Mouse (Mus musculus) brain, embryonic 18.5 days (tissue): ENCODE measurements at regions not wholly inside any gene's neighbourhood (a gene's known extent, or its start where the extent isn't known, plus 50 kb on each side); places are given as distances from the start of the nearest gene placed in this dataset.
A peak's percentile ranks its signal among the peaks of the same experiment; 100 is the strongest.
"Not testable (repeated sequence)": the region's sequence is repeated elsewhere in the genome, so short reads cannot be mapped to it uniquely, and the experiment has no call there.

Experiments
- DNase-seq: peaks from one replicate; pipeline ENCODE4 v3.0.0-alpha.2; 2012; ENCODE audit warnings: low read depth, low spot score

DNA sequence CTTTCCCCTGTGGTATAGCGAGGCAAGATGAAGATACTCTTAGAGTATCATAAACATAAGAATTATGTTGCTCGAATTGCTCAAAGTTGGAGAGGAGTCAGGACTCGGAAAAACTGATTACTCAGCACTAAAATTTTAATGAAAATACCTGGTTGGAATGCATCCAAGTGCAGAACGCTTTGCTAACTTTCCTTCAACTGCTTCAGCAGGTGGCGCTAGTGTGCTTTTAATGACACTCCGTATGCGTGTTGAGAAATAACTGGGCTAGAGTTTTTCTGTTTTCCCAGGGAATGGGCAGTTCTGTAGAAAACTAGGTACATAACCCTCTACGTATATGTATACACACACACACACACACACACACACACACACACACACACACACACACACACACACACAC lies 221.0 kb downstream of the Grxcr1 start:
- DNase-seq = peak; percentile 52

DNA sequence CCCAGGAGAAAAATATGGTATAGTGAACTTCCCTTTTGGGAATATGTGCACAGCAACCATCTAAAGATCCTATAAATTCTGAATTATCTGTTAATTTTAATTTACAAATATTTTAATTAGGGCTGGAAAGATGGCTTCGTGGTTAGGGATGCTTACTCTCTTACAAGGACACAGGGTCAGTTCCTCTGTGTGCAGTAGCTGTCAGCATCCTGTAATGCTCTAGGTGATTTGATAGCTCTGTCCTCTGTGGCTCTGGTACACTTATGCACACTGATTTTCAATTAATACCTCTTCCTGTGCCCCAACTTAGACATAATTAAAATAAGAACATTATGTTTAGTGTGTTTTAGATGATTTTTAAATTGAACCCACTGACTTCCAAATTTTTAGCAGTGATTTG lies 221.8 kb downstream of the Grxcr1 start:
- no peak for DNase-seq

DNA sequence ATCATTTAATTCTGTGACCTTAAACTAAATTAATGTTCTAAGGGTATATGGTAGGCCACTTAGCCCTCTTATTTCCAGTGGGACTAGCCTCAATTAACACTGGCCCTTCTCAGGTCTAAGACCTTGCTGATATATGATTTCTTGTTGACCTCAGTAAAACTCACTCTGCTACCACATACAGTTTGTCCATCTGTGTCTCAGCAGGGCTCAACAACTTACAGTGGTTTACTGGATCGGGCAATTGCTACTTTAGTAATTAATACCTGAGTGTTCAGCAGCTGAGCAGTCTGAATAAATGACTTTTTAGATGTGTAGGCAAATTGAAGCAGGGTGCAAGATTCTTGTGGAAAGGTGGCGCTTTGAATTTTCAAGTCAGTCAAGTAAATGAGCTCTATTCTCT lies 222.5 kb downstream of the Grxcr1 start:
- no peak for DNase-seq

DNA sequence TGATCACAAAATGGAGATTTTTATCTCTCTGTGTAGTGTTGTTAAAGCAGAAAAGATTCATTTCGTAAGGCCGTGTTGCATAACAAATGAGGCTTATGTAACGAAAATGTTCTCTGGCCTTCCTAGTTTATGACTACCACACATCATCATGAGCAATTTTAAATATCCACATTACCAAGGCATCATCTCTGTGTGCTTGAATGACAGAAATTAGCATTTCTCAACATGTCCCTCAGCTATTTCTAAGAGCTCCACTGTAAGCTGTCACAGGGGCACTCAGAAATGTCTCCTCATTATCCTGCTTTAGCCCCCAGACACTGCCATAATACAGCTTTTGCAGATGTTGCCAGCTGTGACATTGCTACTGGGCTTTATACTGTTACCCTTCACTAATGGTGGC lies 232.6 kb downstream of the Grxcr1 start:
- DNase-seq = no peak

DNA sequence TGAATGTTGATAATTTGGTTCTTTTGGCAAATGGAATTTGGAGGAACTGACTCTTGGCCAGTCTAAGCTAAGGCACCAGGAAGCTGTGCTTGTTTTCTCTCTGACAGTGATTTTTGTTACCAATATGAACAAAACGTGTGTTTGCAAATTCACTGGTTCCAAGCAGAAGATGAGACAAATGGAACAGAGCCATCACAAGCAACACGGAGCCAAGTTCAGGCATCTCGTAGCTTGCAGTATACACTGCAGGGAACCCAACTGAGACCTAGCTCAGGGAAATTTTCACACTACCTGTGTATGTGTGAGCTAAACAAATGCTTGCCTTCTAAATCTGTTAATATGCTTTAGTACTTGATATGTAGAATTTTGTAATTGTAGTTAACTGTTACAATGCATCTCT lies 242.6 kb downstream of the Grxcr1 start:
- DNase-seq = no peak

DNA sequence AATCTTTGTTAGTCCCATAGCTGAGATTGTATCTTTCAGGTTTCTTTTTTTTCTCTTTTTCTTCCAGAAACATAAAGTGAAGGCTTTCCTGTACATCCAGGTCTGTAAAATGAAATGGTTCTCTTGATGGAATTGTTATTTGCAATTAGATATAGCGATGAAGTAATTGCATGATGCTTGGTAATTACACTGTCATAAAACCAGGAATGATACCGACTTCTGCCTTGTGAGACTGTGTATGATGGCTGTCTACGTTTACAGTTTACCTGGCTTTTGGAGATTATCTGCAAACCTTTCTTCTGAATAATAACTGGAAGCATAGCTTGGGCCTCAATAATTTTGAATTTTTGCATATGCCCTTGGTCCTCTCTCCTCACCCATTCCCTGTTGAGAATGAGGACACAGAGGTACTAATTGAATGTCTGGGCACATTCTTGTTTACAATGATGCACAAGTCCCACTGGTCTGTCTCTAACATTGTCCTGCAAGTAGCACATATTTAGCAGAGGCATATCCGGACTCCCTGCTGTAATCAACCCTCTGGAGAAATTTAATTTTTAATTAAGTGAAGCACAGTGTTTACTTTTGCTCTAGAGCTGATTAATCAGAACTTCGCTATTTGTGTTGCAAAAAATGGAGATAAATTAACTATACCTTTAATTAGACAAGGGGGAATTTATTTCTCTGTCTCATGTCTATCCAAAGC lies 244.1 kb downstream of the Grxcr1 start:
- DNase-seq = no peak

DNA sequence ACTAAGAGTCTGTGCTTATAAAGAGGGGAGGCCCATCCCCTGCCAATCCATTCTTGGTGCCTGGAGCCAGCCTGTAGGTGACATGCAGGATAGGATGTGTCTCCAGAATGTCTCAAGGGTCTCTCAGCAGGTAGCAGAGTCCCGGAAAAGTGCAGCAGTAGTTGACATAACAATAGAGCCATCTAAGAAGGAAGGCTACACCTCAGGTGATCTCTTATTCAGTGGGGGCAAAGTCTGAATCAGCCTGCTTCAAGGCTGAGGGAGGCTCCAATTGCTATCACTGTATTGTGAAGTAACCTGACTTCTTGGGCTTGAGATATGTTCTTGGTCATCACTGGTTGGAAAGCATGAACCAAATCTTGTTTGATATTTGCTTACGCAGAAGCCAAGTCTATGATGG lies 264.1 kb downstream of the Grxcr1 start:
- DNase-seq = not testable (repeated sequence)

DNA sequence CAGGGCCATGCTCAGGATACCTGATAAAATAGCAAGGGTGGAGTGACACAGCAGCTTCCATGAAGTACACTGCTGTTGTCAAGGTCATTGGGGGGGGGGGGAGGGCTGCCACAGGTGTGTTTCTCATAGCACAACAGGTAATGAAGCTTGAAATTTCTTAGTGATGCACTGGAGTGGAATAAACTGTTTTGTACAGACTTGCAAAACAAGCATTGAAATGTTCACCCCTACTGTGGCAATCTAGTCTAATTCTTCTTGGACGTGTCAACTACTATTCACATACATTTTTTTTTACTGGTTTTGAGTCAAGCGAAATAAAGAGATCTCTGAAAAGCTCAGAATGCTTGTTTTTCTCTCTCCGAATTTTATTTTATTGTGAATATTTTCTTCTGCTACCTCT lies 281.6 kb downstream of the Grxcr1 start:
- DNase-seq = no peak

DNA sequence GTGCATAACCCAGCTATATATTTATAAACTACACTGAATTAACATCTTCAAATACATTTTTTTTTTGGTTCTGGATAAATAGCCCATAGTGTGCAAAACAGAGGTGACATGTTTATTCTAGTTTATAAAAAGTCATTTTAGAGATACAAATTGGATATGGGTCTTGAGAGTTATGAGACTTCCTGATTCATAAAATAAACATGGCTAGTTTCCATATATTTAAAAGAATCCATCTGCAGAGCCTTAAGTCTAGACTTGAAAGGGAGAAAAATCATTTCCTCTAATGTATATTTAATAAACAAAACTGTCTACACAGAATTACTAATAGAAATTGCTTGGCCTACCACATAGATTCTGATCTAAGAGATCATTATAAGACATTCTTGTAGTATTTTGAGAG lies 287.3 kb downstream of the Grxcr1 start:
- no peak for DNase-seq

DNA sequence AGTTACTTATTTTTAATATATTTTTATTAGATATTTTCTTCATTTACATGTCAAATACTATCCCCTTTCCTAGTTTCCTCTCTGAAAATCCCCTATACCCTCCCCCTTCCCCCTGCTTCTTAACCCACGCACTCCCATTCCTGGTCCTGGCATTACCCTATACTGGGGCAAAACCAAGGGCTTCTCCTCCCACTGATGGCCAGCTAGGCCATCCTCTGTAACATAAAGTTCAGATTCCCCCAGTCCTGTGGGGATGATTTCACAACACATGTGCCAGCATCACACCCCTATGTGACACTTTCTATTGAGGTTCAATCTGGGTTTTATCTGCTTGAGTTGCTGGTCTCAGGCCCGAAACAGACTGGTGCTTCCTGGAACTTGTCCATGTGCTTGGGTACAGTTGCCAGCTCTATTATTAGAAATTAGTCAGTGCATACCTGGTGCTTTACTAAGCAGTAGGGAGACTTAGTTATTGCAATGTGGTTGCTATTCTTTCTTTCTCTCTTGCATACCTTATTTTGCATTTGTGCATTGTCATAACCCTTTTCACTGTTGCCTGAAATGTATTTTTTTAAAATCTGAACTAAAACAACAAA lies 295.5 kb downstream of the Grxcr1 start:
- no peak for DNase-seq

DNA sequence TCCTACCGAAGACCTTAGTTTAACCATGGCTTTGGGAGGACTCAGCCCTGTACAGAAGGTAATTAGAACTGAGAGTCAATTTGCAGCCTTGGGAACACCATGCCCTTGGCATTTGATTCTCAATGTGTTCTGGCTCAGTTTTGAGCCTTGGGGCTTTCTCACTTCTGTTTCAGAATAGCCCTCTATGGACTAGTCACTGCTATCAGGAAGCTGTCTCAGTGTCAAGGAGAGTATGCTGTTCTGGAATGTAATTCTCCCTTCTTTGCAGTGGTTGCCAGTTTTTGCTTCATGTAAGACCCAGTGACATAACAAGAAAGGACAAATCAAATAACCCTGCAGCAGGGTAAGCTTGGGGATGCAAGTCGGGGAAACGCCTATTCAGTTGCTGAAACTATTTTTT lies 297.7 kb downstream of the Grxcr1 start:
- DNase-seq = no peak

DNA sequence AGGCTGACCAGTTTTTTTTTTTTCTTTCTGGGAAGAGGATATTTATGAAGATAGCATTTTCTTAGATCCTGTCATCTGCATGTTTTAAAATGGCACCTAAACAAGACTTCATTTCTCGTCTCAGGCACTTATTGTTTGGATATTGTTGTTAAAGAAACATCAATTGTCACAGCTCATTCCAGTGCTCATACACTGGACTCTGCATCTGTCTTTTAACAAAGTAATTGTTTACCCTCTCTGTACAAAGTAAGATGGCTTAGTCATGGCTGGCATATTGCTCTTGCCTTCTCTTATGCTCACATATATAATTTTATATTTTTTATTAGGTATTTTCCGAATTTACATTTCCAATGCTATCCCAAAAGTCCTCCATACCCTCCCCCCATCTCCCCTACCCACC lies 298.2 kb downstream of the Grxcr1 start:
- no peak for DNase-seq

DNA sequence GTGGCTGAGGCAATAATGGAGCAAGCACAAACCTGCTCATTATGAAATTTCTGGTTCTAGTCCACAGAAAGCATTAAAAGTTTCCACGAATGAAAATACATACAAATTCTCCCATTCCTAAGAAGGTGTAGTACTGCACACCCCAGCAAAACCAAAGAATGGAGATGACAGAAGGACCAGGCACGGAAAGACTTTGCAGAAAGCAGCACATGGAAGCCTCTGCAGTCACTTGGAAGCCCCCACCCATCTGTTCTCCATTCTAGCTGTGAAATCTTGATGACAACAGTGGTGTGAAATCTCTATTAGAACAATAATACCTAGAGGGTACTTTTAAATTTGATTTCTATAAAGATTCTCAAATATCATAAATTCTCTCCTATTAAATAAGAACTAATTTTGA lies 319.3 kb downstream of the Grxcr1 start:
- DNase-seq = no peak

DNA sequence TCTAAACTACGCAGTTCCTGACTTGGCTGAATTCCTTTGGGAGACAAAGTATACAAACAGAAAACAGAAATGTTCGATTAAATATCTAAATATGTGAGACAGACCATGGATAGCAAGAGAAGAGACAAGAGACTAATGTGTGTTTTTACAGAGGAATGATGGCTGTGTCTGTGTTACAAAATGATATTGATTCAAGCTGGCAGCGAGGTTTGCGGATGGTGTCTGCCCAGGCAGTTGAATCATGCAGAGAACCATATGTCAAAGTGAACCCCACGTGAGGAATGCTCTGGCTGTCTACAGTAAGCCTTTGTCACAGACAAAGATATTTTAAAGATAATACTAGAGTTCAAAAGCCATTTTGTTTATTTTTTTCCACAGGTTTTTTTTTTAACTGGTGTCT lies 320.2 kb downstream of the Grxcr1 start:
- DNase-seq = no peak

DNA sequence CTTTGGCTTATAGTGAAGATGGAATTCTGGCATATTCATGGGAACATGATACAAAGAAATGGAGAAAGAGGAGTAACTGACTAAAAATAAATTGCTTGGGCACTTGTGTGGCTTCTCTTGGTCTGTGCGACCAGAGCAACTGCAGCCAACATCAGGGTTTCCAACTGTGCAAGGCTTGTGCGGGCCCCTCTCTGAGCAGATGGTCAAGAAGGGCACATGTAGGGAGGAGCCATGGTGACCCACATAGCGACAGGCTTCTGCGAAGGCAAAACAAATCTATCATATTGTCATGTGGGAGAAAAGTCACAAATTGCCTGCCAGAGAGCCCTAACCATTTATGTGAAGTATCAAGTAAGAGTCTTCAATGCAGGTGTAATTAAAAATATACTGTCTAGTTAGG lies 321.6 kb downstream of the Grxcr1 start:
- DNase-seq = no peak

DNA sequence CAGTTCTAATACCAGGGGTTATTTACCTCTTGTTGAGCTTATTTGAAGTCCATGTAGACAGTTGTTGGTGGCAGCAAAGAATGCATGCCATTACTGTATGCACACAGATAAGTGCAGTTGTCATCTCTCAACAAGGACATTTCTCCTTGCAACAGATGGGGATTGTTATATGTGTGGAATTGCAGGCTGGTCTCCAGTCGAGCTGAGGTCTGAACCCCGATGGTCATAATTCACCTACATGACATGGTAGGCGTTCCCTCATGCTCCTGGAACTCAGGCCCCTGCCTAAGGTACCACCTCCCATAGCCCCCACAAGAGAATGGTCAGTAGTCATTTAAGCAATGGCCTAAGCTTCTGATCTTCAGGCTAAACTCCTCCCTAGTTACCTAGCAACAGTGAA lies 322.2 kb downstream of the Grxcr1 start:
- DNase-seq = not testable (repeated sequence)

DNA sequence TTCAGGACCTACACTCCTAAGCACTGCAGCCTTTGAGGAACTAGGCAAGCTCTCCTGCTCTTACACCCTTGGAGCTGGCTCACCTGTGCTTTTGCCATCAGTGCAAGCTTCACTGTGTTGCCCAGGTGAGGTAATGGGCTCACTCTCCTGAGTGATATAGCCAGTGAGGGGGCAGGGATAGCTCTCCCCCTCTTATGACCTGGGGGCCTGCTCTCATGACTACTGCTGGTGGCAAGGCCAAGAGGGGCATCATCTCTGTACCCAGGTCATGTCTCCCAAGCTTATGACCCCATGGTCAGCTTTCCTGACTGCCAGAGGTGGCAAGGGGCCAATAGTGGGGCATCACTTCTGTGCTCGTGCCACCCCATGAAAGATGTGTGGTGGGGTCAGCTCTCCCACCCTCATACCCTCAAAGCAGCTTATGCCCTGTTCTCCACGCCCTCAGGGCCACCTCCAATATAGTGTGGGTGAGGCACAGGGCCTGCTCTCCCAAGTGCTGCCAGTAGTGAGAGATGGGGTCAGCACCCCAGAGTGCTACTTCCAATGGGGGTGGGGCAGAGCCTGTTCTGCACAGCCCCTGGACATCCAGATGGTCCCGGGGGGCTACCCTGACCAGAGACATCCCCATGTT lies 330.1 kb downstream of the Grxcr1 start:
- DNase-seq = no peak

DNA sequence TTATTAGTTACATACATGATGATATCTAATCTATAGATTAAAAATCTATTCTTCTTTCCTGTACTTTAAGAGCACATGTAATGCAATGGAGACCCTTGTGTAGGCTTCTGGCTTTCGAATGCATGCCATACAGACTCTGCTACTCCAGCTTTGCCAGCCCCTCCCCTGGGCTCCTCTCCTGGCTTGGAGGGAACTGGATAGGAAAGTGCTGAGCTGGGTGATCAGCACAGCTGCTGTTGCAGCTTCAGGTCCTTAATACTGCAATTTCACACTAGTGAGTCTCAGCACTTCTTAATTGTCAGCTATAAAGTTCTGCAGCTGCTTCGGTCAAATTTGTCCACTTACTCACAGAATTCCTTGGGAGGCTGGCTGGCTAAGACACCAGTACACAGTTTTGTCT lies 341.4 kb downstream of the Grxcr1 start:
- DNase-seq = no peak
